Mouse (Mus musculus) heart, adult 2 months (tissue): ENCODE data around the gene Stx2.
A peak's percentile ranks its signal among the peaks of the same experiment; 100 is the strongest.

ENCODE experiments used
- CTCF ChIP-seq: fragments of 200-600 bp; IDR thresholded peaks from 2 replicates; pipeline ENCODE4 v1.8.1; 2022; ENCODE audit warnings: antibody characterized with exemption, mild to moderate bottlenecking, moderate library complexity
- EP300 ChIP-seq: fragments of 200-500 bp; IDR thresholded peaks from 2 replicates; pipeline ENCODE4 v1.6.1; 2011; ENCODE audit warnings: low read depth, low read length, control low read depth; ENCODE audit not compliant: insufficient read depth
- POLR2A ChIP-seq: fragments of 200-500 bp; IDR thresholded peaks from 2 replicates; pipeline ENCODE4 v1.6.1; 2011; ENCODE audit warnings: mild to moderate bottlenecking, low read depth, low read length, control low read depth; ENCODE audit not compliant: insufficient read depth

GRCm38 (mm10) chr5:129002571-129003011 is 5.8 kb downstream of the Stx2 start:
- TF ChIP-seq POLR2A = 0 out of 2 replicates have a peak, but pooled peaks have one; percentile 31
- TF ChIP-seq CTCF = no peak
- TF ChIP-seq EP300 = peak; percentile 43
